Mouse (Mus musculus) cerebellum, adult 2 months (tissue): Measurements from ENCODE around the gene Ccdc183.

ENCODE experiments used
- CTCF ChIP-seq: fragments of 200-500 bp; IDR thresholded peaks from 2 replicates; pipeline ENCODE4 v1.5.1; 2011; ENCODE audit warnings: low read depth, mild to moderate bottlenecking, control low read depth, low read length, moderate library complexity, borderline replicate concordance; ENCODE audit not compliant: insufficient read depth
- POLR2A ChIP-seq: fragments of 200-500 bp; IDR thresholded peaks from 2 replicates; pipeline ENCODE4 v1.6.1; 2011; ENCODE audit warnings: low read length, control low read depth, borderline replicate concordance; ENCODE audit not compliant: insufficient read depth

- TF ChIP-seq POLR2A: no peak
- TF ChIP-seq CTCF: no peak
These were observed 3.4 kb upstream of the Ccdc183 start for GRCm38 (mm10) chr2:25620852-25621228.
